Mouse (Mus musculus): ENCODE results near the gene Gm12355. TPM values are rescaled to one million over a fixed set of nuclear protein-coding genes. Genes with fewer than 3 reads are reported as not detected.
"Not testable (repeated sequence)": the region's sequence is repeated elsewhere in the genome, so short reads cannot be mapped to it uniquely, and the experiment has no call there.

The Gm12355 gene
- total and polyA plus RNA-seq, 2 experiments from 2014 or later: 0.15 to 0.26 TPM

GRCm38 (mm10) chr11:98620791-98621190, 4.7 kb downstream of the Gm12355 start:
- H3K9ac ChIP-seq (replicated peaks; ENCODE audit: low read depth, low read length): no peak overlapping the region
- no peaks in the 10 kb centered on the region for H3K4me1 ChIP-seq (ENCODE audit: control insufficient read depth, insufficient read depth)
- no peak overlapping the region for H3K27ac ChIP-seq (ENCODE audit: low read depth)
- H3K36me3 ChIP-seq (replicated peaks; ENCODE audit: control insufficient read depth, insufficient read depth, low read length): no peaks in the 10 kb centered on the region
- WGBS: 85% methylated on average over 13 of the region's 13 CpGs
- H3K9me3 ChIP-seq (replicated peaks; ENCODE audit: control insufficient read depth, low read length): no peaks in the 10 kb centered on the region
- no peak overlapping the region for H3K4me3 ChIP-seq (ENCODE audit: low read depth, low read length)
- DNase-seq (ENCODE audit: low spot score): no peak
- ATAC-seq (ENCODE audit: insufficient read depth, low read depth): no peak
- TF ChIP-seq EP300 (IDR thresholded peaks at IDR 0.05; ENCODE audit: low read depth): no peak
- no peak for TF ChIP-seq CTCF (IDR thresholded peaks at IDR 0.05; ENCODE audit: low read depth)
- no peak overlapping the region for H3K4me2 ChIP-seq (ENCODE audit: low read depth, low read length)
- no peaks in the 10 kb centered on the region for H3K27me3 ChIP-seq (ENCODE audit: control insufficient read depth, insufficient read depth, low read length)

DNA sequence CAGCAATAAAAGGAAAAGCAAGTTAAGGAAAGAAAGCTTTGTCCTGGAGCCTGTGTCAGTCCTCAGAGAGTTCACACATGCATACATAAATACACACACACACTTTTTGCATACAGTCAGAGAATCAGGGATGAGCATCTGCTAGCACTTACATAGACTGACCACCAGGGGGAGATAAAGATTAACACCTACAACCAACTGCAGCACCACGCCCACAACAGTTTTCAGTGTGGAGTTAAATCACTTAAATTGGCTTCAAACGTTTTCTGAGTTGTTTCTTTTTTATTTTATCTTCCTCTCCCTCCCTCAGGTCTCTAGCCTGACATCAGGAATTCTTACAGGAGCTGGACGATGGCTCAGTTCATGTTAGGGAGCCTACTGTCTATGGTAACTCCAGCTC, 18.7 kb downstream of the Gm12355 start:
- DNase-seq (ENCODE audit: low spot score) (peak; percentile 44), ATAC-seq (ENCODE audit: insufficient read depth, low read depth) (no peak)
- no peak overlapping the region for H3K9ac ChIP-seq (replicated peaks; ENCODE audit: low read depth, low read length)
- TF ChIP-seq CTCF (IDR thresholded peaks at IDR 0.05; ENCODE audit: low read depth): peak; percentile 81
- no peak for TF ChIP-seq EP300 (IDR thresholded peaks at IDR 0.05; ENCODE audit: low read depth)
- H3K27me3 ChIP-seq (ENCODE audit: control insufficient read depth, insufficient read depth, low read length): no peaks in the 10 kb centered on the region
- H3K27ac ChIP-seq (ENCODE audit: low read depth): no peak overlapping the region
- no peak overlapping the region for H3K4me3 ChIP-seq (ENCODE audit: low read depth, low read length)
- 0 out of 2 replicates have a peak, but pooled peaks cover 9% of the 10 kb centered on the region for H3K4me1 ChIP-seq (ENCODE audit: control insufficient read depth, insufficient read depth)
- no peaks in the 10 kb centered on the region for H3K36me3 ChIP-seq (replicated peaks; ENCODE audit: control insufficient read depth, insufficient read depth, low read length)
- no peaks in the 10 kb centered on the region for H3K9me3 ChIP-seq (replicated peaks; ENCODE audit: control insufficient read depth, low read length)
- WGBS: 4% methylated on average over 3 of the region's 3 CpGs
- no peak overlapping the region for H3K4me2 ChIP-seq (ENCODE audit: low read depth, low read length)

- 0 out of 2 replicates have a peak, but pooled peaks cover 12% of the 10 kb centered on the region for H3K4me1 ChIP-seq (ENCODE audit: control insufficient read depth, insufficient read depth)
- not testable (repeated sequence) for ATAC-seq (ENCODE audit: insufficient read depth, low read depth); H3K9ac ChIP-seq (replicated peaks; ENCODE audit: low read depth, low read length); H3K4me3 ChIP-seq (ENCODE audit: low read depth, low read length); H3K27me3 ChIP-seq (ENCODE audit: control insufficient read depth, insufficient read depth, low read length); H3K4me2 ChIP-seq (ENCODE audit: low read depth, low read length); H3K36me3 ChIP-seq (replicated peaks; ENCODE audit: control insufficient read depth, insufficient read depth, low read length); H3K9me3 ChIP-seq (replicated peaks; ENCODE audit: control insufficient read depth, low read length); DNase-seq (ENCODE audit: low spot score); H3K27ac ChIP-seq (ENCODE audit: low read depth)
- WGBS: 65% methylated on average over 6 of the region's 6 CpGs
Observed at GRCm38 (mm10) chr11:98604911-98605310, 20.6 kb downstream of the Gm12355 start.

- no peak overlapping the region for H3K4me2 ChIP-seq (ENCODE audit: low read depth, low read length)
- TF ChIP-seq CTCF (IDR thresholded peaks at IDR 0.05; ENCODE audit: low read depth): no peak
- no peak for TF ChIP-seq EP300 (IDR thresholded peaks at IDR 0.05; ENCODE audit: low read depth)
- no peak for DNase-seq (ENCODE audit: low spot score)
- ATAC-seq (ENCODE audit: insufficient read depth, low read depth): no peak
- no peak overlapping the region for H3K9ac ChIP-seq (replicated peaks; ENCODE audit: low read depth, low read length)
- H3K4me3 ChIP-seq (ENCODE audit: low read depth, low read length): no peak overlapping the region
- H3K9me3 ChIP-seq (replicated peaks; ENCODE audit: control insufficient read depth, low read length): no peaks in the 10 kb centered on the region
- no peaks in the 10 kb centered on the region for H3K36me3 ChIP-seq (replicated peaks; ENCODE audit: control insufficient read depth, insufficient read depth, low read length)
- H3K27ac ChIP-seq (ENCODE audit: low read depth): no peak overlapping the region
- H3K27me3 ChIP-seq (ENCODE audit: control insufficient read depth, insufficient read depth, low read length): peaks cover 7% of the 10 kb centered on the region; the same call in 1 of the 2 replicates
- WGBS: 80% methylated on average over 2 of the region's 2 CpGs
- 0 out of 2 replicates have a peak, but pooled peaks cover 12% of the 10 kb centered on the region for H3K4me1 ChIP-seq (ENCODE audit: control insufficient read depth, insufficient read depth)
Observed at GRCm38 (mm10) chr11:98603953-98604352, 21.5 kb downstream of the Gm12355 start.

GRCm38 (mm10) chr11:98602090-98602690, 23.3 kb downstream of the Gm12355 start:
- no peak overlapping the region for H3K4me3 ChIP-seq (ENCODE audit: low read depth, low read length)
- H3K27me3 ChIP-seq (ENCODE audit: control insufficient read depth, insufficient read depth, low read length): peaks cover 17% of the 10 kb centered on the region
- H3K36me3 ChIP-seq (replicated peaks; ENCODE audit: control insufficient read depth, insufficient read depth, low read length): no peaks in the 10 kb centered on the region

GRCm38 (mm10) chr11:98599291-98599690, 26.2 kb downstream of the Gm12355 start:
- no peak overlapping the region for H3K4me3 ChIP-seq (ENCODE audit: low read depth, low read length)
- TF ChIP-seq EP300 (IDR thresholded peaks at IDR 0.05; ENCODE audit: low read depth) (no peak), CTCF (IDR thresholded peaks at IDR 0.05; ENCODE audit: low read depth) (no peak)
- WGBS: 15% methylated on average over 18 of the region's 18 CpGs
- no peak overlapping the region for H3K9ac ChIP-seq (replicated peaks; ENCODE audit: low read depth, low read length)
- no peak for ATAC-seq (ENCODE audit: insufficient read depth, low read depth)
- no peak overlapping the region for H3K27ac ChIP-seq (ENCODE audit: low read depth)
- no peaks in the 10 kb centered on the region for H3K36me3 ChIP-seq (replicated peaks; ENCODE audit: control insufficient read depth, insufficient read depth, low read length)
- peak overlapping the region; percentile 30; the same call in 1 of the 2 replicates for H3K4me2 ChIP-seq (ENCODE audit: low read depth, low read length)
- peaks cover 12% of the 10 kb centered on the region; the same call in 1 of the 2 replicates for H3K4me1 ChIP-seq (ENCODE audit: control insufficient read depth, insufficient read depth)
- no peaks in the 10 kb centered on the region for H3K9me3 ChIP-seq (replicated peaks; ENCODE audit: control insufficient read depth, low read length)
- DNase-seq (ENCODE audit: low spot score): no peak
- H3K27me3 ChIP-seq (ENCODE audit: control insufficient read depth, insufficient read depth, low read length): peaks cover 17% of the 10 kb centered on the region

More at GRCm38 (mm10) chr11:98602090-98602690, 23.3 kb downstream of the Gm12355 start:
- H3K9me3 ChIP-seq (replicated peaks; ENCODE audit: control insufficient read depth, low read length): no peaks in the 10 kb centered on the region
- H3K4me2 ChIP-seq (ENCODE audit: low read depth, low read length): peak overlapping the region; percentile 43
- no peak overlapping the region for H3K27ac ChIP-seq (ENCODE audit: low read depth)
- H3K9ac ChIP-seq (replicated peaks; ENCODE audit: low read depth, low read length): no peak overlapping the region
- WGBS: 1% methylated on average over 20 of the region's 20 CpGs
- peaks cover 12% of the 10 kb centered on the region; the same call in 1 of the 2 replicates for H3K4me1 ChIP-seq (ENCODE audit: control insufficient read depth, insufficient read depth)
- peak; percentile 28; the same call in 1 of the 2 replicates for ATAC-seq (ENCODE audit: insufficient read depth, low read depth)
- no peak for DNase-seq (ENCODE audit: low spot score)
- no peak for TF ChIP-seq EP300 (IDR thresholded peaks at IDR 0.05; ENCODE audit: low read depth)
- no peak for TF ChIP-seq CTCF (IDR thresholded peaks at IDR 0.05; ENCODE audit: low read depth)

Data from heart, postnatal 0 days (tissue).